Mouse (Mus musculus) layer of hippocampus, adult 9-11 months (tissue): ENCODE results near the gene Adam29.

Experiments used
- DNase-seq: peaks from one replicate; pipeline ENCODE4 v3.0.0; 2022

The Adam29 gene

GRCm38 (mm10) chr8:55906848-55907247, at the start of gene Adam29:
Gene Adam29, minus strand, starts transcription at chr8:55906948.
- DNase-seq = no peak

DNA sequence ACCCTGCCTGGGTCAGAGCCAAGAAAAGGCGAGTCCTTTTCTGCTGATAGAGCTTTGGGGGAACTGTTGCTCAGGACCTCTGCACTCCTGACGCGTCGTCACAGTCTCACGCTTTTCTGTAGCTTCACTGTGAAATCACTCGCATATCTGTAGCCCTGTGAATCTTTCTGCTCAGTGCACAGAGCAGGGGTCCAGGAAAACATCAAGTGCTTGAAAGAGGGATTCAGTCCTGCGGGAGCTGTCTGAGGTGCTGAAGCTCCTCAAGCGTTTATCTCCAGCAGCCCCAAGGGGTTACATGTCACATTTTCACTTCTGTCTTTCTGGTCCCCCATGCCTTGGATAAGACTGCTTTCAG, 33.8 kb upstream of the Adam29 start:
- no peak for DNase-seq

DNA sequence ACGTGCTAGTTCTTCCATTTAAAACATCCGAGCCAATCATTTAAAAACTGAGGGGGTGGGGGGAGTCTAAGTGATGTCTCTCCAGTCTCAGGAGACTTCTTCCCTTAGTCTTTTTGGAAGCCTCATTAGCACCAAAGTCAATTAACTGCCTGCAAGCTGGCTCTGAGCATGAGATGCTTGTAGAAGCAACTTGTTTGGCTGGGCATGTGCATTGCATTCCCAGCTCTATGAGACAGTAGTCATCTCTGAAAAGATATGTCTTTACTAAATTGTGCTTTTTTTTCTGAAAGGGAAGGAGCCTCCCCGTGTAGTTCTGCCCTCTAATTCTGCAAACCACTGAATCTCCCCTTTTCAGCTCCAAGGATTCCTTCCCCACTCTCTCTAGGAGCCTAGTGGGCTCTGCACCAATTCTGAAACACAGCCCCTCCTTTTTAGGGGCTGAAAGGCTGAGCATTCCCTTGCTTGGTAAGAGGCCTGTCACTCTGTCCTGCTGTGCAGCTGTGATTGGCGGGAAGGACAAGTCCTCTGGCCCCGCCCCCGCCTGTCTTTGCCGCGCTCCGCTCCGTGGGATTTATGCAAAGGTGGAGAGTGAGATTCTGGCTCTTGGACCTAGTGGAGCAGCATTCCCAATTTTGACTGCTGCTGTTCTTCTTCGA, 33.2 kb upstream of the Adam29 start, which contains the start of gene Glra3:
TSS of gene Glra3 (plus strand) at position 591 of the 656 bp plus-strand sequence.
- DNase-seq = peak; percentile 19
